Mouse (Mus musculus): ENCODE results near the gene Gimap8.
"Not testable (repeated sequence)": the region's sequence is repeated elsewhere in the genome, so short reads cannot be mapped to it uniquely, and the experiment has no call there.

Gene Gimap8

GRCm38 (mm10) chr6:48679701-48680100 is 32.7 kb downstream of the Gimap8 start:
- Histone ChIP-seq H3K27me3 (ENCODE audit: control insufficient read depth, insufficient read depth, low read length, poor library complexity, severe bottlenecking) (no peaks in the 10 kb centered on the region), H3K36me3 (ENCODE audit: control insufficient read depth, insufficient read depth, low read length, poor library complexity, severe bottlenecking) (peaks cover 6% of the 10 kb centered on the region)
- DNase-seq (ENCODE audit: low read depth, low spot score): no peak

GRCm38 (mm10) chr6:48680421-48680820 is 33.4 kb downstream of the Gimap8 start:
- no peak for DNase-seq (ENCODE audit: low read depth, low spot score)
- H3K27me3 ChIP-seq (ENCODE audit: control insufficient read depth, insufficient read depth, low read length, poor library complexity, severe bottlenecking): no peaks in the 10 kb centered on the region
- H3K36me3 ChIP-seq (ENCODE audit: control insufficient read depth, insufficient read depth, low read length, poor library complexity, severe bottlenecking): peaks cover 6% of the 10 kb centered on the region

- peaks cover 6% of the 10 kb centered on the region for H3K36me3 ChIP-seq (ENCODE audit: control insufficient read depth, insufficient read depth, low read length, poor library complexity, severe bottlenecking)
- no peaks in the 10 kb centered on the region for H3K27me3 ChIP-seq (ENCODE audit: control insufficient read depth, insufficient read depth, low read length, poor library complexity, severe bottlenecking)
- peak; percentile 58 for DNase-seq (ENCODE audit: low read depth, low spot score)
Measured at GRCm38 (mm10) chr6:48681472-48682090, 34.5 kb downstream of the Gimap8 start.

GRCm38 (mm10) chr6:48682271-48682670 is 35.2 kb downstream of the Gimap8 start:
- no peak for DNase-seq (ENCODE audit: low read depth, low spot score)
- Histone ChIP-seq H3K27me3 (ENCODE audit: control insufficient read depth, insufficient read depth, low read length, poor library complexity, severe bottlenecking) (no peaks in the 10 kb centered on the region), H3K36me3 (ENCODE audit: control insufficient read depth, insufficient read depth, low read length, poor library complexity, severe bottlenecking) (peaks cover 8% of the 10 kb centered on the region)

GRCm38 (mm10) chr6:48683263-48683821 is 36.3 kb downstream of the Gimap8 start:
- H3K36me3 ChIP-seq (ENCODE audit: control insufficient read depth, insufficient read depth, low read length, poor library complexity, severe bottlenecking); H3K27me3 ChIP-seq (ENCODE audit: control insufficient read depth, insufficient read depth, low read length, poor library complexity, severe bottlenecking): not testable (repeated sequence)
- peak; percentile 56 for DNase-seq (ENCODE audit: low read depth, low spot score)

GRCm38 (mm10) chr6:48684319-48684718 is 37.3 kb downstream of the Gimap8 start, which contains the start of gene Gimap4:
TSS of gene Gimap4 (plus strand) at chr6:48684549.
- no peak for DNase-seq (ENCODE audit: low read depth, low spot score)
- peaks cover 6% of the 10 kb centered on the region; the same call in 1 of the 2 replicates for H3K36me3 ChIP-seq (ENCODE audit: control insufficient read depth, insufficient read depth, low read length, poor library complexity, severe bottlenecking)
- no peaks in the 10 kb centered on the region for H3K27me3 ChIP-seq (ENCODE audit: control insufficient read depth, insufficient read depth, low read length, poor library complexity, severe bottlenecking)

- Histone ChIP-seq H3K27me3 (ENCODE audit: control insufficient read depth, insufficient read depth, low read length, poor library complexity, severe bottlenecking) (no peaks in the 10 kb centered on the region), H3K36me3 (ENCODE audit: control insufficient read depth, insufficient read depth, low read length, poor library complexity, severe bottlenecking) (peaks cover 5% of the 10 kb centered on the region; the same call in 1 of the 2 replicates)
- DNase-seq (ENCODE audit: low read depth, low spot score): no peak
Measured at GRCm38 (mm10) chr6:48684806-48685205, 37.8 kb downstream of the Gimap8 start.

- no peak for DNase-seq (ENCODE audit: low read depth, low spot score)
- peaks cover 8% of the 10 kb centered on the region; the same call in 1 of the 2 replicates for H3K36me3 ChIP-seq (ENCODE audit: control insufficient read depth, insufficient read depth, low read length, poor library complexity, severe bottlenecking)
- no peaks in the 10 kb centered on the region for H3K27me3 ChIP-seq (ENCODE audit: control insufficient read depth, insufficient read depth, low read length, poor library complexity, severe bottlenecking)
Measured at GRCm38 (mm10) chr6:48685251-48685650, 38.2 kb downstream of the Gimap8 start.

GRCm38 (mm10) chr6:48685694-48686665 is 38.9 kb downstream of the Gimap8 start:
- DNase-seq (ENCODE audit: low read depth, low spot score): no peak
- Histone ChIP-seq H3K27me3 (ENCODE audit: control insufficient read depth, insufficient read depth, low read length, poor library complexity, severe bottlenecking) (no peaks in the 10 kb centered on the region), H3K36me3 (ENCODE audit: control insufficient read depth, insufficient read depth, low read length, poor library complexity, severe bottlenecking) (peaks cover 14% of the 10 kb centered on the region; the same call in 1 of the 2 replicates)

- H3K36me3 ChIP-seq (ENCODE audit: control insufficient read depth, insufficient read depth, low read length, poor library complexity, severe bottlenecking): peaks cover 14% of the 10 kb centered on the region; the same call in 1 of the 2 replicates
- DNase-seq (ENCODE audit: low read depth, low spot score): peak; percentile 66
- no peaks in the 10 kb centered on the region for H3K27me3 ChIP-seq (ENCODE audit: control insufficient read depth, insufficient read depth, low read length, poor library complexity, severe bottlenecking)
Measured at GRCm38 (mm10) chr6:48687077-48687476, 40.0 kb downstream of the Gimap8 start.

GRCm38 (mm10) chr6:48689320-48689719 is 42.3 kb downstream of the Gimap8 start:
- peak; percentile 78 for DNase-seq (ENCODE audit: low read depth, low spot score)
- peaks cover 21% of the 10 kb centered on the region; the same call in 1 of the 2 replicates for H3K36me3 ChIP-seq (ENCODE audit: control insufficient read depth, insufficient read depth, low read length, poor library complexity, severe bottlenecking)
- H3K27me3 ChIP-seq (ENCODE audit: control insufficient read depth, insufficient read depth, low read length, poor library complexity, severe bottlenecking): no peaks in the 10 kb centered on the region

- no peaks in the 10 kb centered on the region for H3K27me3 ChIP-seq (ENCODE audit: control insufficient read depth, insufficient read depth, low read length, poor library complexity, severe bottlenecking)
- peak; percentile 87 for DNase-seq (ENCODE audit: low read depth, low spot score)
- H3K36me3 ChIP-seq (ENCODE audit: control insufficient read depth, insufficient read depth, low read length, poor library complexity, severe bottlenecking): peaks cover 17% of the 10 kb centered on the region; the same call in 1 of the 2 replicates
Measured at GRCm38 (mm10) chr6:48692962-48693361, 45.9 kb downstream of the Gimap8 start.

- DNase-seq (ENCODE audit: low read depth, low spot score): peak; percentile 47
- H3K27me3 ChIP-seq (ENCODE audit: control insufficient read depth, insufficient read depth, low read length, poor library complexity, severe bottlenecking): no peaks in the 10 kb centered on the region
Measured at GRCm38 (mm10) chr6:48696830-48697554, 50.0 kb downstream of the Gimap8 start.

GRCm38 (mm10) chr6:48697555-48697930 is 50.5 kb downstream of the Gimap8 start:
- no peak for DNase-seq (ENCODE audit: low read depth, low spot score)
- H3K36me3 ChIP-seq (ENCODE audit: control insufficient read depth, insufficient read depth, low read length, poor library complexity, severe bottlenecking): peaks cover 10% of the 10 kb centered on the region

More at GRCm38 (mm10) chr6:48696830-48697554, 50.0 kb downstream of the Gimap8 start:
- peaks cover 9% of the 10 kb centered on the region for H3K36me3 ChIP-seq (ENCODE audit: control insufficient read depth, insufficient read depth, low read length, poor library complexity, severe bottlenecking)

More at GRCm38 (mm10) chr6:48697555-48697930, 50.5 kb downstream of the Gimap8 start:
- no peaks in the 10 kb centered on the region for H3K27me3 ChIP-seq (ENCODE audit: control insufficient read depth, insufficient read depth, low read length, poor library complexity, severe bottlenecking)
